Mouse (Mus musculus) gonadal fat pad, adult 2 months (tissue): ENCODE data around the gene Ephb2. TPM values are rescaled to one million over a fixed set of nuclear protein-coding genes. Genes with fewer than 3 reads are reported as not detected.

Experiments used
- DNase-seq: peaks from one replicate; pipeline ENCODE4 v3.0.0-alpha.2; 2012; ENCODE audit warnings: low read depth
- polyA plus RNA-seq: library from polyadenylated mRNA; depleted of rRNA; stranded (reverse); fragments of >200 nt; gene quantifications from 2 replicates; pipeline ENCODE4 v1.2.3, GENCODE M21; 2012

Ephb2 gene
- polyA plus RNA-seq, 1 experiment = 20.6 TPM

- no peak for DNase-seq
These were observed 73.9 kb downstream of the Ephb2 start for GRCm38 (mm10) chr4:136761713-136762380.

DNA sequence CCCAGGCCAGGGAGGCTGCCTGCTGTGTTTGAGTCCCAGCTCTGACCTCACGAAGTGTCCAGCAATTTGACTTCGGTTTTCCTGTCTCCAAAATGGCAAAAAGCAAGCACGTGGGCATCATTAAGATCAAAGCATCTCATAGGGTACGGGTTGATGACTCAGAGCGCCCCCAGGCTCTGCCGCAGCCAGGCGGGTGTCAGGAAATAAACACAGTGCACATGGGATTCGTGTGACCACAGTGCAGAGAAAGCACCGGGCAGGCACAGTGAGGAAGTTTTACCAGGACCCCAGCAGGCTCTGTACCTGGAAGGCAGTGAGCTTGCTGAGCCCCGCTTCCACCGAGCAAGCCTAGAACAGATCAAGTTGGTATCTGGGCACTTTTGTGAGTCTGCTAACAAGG is 74.9 kb downstream of the Ephb2 start:
- DNase-seq = no peak

DNA sequence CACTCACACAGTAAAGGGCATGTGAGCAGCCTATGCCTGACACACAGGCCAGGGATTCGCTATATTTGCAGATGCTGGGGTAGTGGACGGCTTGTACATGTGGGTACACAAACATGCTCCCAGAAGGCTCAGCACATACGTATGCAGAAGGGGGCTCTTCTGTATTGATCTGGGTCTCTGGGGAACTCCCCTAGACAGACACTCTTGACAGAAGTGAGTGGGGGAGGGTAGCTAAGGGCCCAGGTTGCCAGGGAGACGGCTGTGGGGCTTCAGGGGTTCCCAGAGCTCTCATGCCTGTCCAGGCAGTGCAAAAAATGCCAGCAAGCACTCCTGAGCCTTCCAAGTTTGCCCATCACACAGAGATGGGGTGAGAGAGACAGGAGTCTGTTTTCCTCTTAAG is 78.7 kb downstream of the Ephb2 start:
- DNase-seq = no peak

- DNase-seq = no peak
These were observed 79.3 kb downstream of the Ephb2 start for GRCm38 (mm10) chr4:136756486-136756885.

GRCm38 (mm10) chr4:136755364-136755811 is 80.4 kb downstream of the Ephb2 start:
- DNase-seq = no peak

GRCm38 (mm10) chr4:136754256-136754655 is 81.5 kb downstream of the Ephb2 start:
- no peak for DNase-seq

- DNase-seq = no peak
These were observed 84.3 kb downstream of the Ephb2 start for GRCm38 (mm10) chr4:136751355-136752020.

DNA sequence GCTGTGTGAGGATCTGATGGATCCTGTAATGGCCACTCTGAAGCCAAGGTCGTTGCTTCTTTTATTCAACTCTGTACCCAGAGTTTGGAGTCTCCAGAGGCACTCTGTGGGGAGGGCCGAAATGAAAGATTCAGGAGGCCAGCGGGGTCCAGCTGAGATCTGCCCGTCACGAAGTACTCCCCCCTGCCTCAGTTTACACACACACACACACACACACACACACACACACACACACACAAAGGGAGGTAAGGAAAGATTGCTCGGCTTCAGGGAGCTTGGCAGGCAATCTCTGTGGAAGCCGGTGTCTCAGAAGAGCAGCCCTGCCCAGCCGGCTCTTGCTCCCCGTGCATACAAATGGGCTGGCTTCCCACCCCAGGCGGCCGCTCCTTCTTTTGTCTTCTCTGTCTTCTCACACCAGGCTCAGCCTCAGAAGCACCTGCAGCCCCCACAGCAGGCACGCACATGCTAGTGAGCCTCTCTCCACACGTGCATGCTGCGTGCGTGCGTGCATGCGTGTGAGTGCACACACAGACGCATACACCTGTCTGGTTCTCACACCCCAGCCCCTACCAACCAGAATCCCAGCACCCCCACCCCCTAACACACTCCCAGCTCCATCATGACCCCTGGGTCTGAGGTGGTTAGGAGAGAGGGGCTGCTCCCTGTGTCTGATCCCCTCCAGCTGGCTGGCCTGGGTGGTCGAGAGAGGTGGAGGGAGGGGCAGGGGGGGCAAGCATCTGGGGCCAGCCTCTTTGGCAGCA is 85.0 kb downstream of the Ephb2 start:
- DNase-seq = no peak

- DNase-seq = no peak
These were observed 85.8 kb downstream of the Ephb2 start for GRCm38 (mm10) chr4:136749851-136750577.

- no peak for DNase-seq
These were observed 86.4 kb downstream of the Ephb2 start for GRCm38 (mm10) chr4:136749431-136749830.

- no peak for DNase-seq
These were observed 86.9 kb downstream of the Ephb2 start for GRCm38 (mm10) chr4:136748842-136749392.

GRCm38 (mm10) chr4:136746516-136746915 is 89.3 kb downstream of the Ephb2 start:
- no peak for DNase-seq

- DNase-seq = no peak
These were observed 93.1 kb downstream of the Ephb2 start for GRCm38 (mm10) chr4:136742677-136743076.

DNA sequence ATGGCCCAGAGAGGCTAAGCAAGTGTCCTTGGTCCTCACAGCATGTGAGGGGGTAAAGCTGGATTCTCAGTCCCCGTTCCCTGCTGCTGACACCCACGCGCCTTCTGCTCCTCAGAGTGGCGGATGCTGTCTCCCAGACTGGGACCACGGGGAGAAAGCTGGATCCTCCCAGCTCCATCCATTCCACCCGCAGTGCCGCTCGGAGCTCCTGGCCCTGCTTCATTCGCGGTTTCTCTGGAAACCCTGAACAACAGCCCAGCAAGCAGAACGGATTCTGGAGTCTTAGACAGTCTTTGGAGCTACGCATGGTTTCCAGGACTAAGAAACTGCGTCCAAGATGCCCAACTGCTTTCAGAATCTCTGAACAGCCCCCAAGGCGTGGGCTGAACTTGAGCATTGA is 93.9 kb downstream of the Ephb2 start:
- no peak for DNase-seq

GRCm38 (mm10) chr4:136740963-136741362 is 94.8 kb downstream of the Ephb2 start:
- no peak for DNase-seq

DNA sequence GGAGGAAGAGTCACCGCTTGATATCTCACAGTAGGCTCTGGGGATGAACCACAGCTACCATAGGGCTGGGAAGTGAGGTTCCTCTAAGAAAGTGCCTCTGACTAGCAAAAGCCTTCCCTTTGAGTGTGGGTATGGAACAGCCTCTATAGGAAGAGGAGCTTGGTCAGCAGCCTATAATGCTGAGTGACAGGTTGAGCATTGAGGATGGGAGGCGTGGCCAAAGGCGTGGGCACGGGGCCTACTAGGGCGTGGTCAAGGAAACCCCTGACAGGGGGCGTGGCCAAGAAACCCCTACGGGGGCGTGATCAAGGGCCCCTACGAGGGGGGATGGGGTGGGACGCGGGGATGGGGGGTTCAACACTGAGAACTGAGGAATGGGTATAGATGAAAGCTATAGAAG is 96.6 kb downstream of the Ephb2 start:
- no peak for DNase-seq

DNA sequence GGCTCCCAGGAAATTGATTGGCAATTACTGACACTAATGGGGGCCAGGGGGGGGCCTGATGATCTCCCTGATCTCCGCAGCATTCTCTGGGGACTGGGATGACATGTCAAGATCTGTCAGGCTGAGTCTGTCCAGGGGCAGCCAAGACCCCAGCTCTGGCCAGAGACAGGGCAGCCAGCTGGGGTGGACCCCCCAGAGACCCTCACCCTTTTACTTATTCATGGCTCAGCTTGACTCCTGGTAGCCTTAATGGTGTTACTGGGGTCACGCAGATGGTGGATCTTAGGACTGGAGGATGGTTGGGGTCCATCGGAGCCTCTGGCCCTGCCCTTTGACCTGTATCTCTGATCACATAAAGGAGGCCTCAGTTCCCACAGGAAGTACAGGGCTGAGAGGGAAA is 97.5 kb downstream of the Ephb2 start:
- no peak for DNase-seq

DNA sequence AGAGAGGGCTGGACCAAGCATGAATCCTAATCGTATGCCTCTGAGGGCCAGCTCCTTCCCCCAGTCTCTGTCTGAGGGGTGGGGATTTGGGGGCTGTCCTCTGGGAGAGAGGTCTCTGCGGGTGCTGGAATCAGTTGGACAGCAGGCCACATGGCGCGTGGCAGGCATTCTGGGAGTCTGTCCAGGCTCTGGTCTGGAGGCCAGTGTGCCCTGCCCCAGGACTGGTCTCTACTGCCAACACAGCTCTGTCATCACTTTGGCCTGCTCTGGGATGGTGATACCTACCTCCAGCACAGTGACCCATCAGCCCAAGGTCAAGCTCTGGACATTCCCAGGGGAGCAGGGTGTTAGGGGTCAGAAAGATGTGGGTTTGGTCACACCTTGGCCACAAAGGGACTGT is 99.9 kb downstream of the Ephb2 start:
- DNase-seq = no peak

DNA sequence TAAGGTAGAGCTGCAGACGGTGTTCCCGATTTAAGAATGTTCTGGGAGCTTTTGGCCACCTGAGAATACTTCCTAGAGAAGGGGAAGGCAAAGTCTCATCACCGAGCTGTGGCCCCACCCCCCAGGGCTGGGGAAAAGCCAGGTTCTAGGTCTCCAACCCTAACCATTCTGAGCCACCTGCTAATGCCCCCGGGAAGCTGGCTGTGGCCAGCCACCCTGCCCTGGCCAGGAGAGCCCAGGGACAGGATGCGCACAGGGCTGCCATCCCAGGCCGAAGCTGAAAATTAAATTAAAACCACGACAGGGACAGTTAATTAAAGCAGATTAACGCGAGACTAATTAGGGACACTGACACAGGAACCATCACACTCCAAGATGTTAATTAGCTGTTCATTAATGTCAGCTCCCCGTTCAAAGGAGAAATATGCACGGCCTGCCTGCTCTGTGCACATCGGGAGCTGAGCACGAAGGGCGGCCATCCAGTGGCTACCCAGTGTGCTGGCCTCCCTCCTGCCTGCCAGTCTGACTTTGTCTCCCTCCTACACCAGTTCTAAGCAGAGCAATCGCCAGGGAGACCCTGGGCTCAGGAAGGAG is 101.5 kb downstream of the Ephb2 start:
- DNase-seq = no peak

DNA sequence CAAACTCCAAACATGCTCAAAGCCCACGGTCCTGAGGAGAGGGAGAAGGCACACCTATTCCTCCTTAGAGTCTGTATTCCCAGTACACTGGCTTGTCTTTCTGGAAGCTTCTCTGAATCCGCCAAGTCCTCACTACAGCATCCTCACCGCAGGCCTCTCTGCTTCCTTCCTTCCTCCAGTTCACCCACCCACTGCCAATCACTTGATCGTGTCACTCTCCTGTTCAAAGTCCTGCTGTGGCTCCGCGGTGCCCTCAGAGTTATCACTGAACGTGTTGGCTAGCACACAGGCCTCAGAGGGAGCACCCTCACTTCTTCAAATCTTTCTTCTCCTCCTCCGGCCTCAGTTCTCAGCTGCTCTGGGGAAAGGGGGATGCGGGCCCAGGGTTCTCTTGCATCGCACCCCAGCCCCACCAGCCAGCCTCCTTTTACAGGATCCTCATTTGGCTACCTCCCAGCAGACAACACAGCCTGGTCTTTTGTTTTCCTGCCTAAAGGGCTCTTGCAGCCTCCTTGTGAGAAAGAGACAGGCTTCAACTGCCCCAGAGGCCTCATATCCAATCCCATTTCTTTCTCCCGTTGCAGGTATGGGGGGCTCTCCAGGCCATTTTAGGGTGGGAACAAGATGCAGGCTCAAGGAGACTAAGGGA is 102.4 kb downstream of the Ephb2 start:
- no peak for DNase-seq
